Mouse (Mus musculus): Measurements from ENCODE around the gene Nfkbil1. TPM values are rescaled to one million over a fixed set of nuclear protein-coding genes. Genes with fewer than 3 reads are reported as not detected.
A peak's percentile ranks its signal among the peaks of the same experiment; 100 is the strongest.

Nfkbil1 gene
- polyA plus RNA-seq, 1 experiment from 2014 or later: 11.6 TPM

Small RNAs within 50 kb of the gene (microRNA-seq; reads per million reads assigned to microRNA genes)
- not detected for gene Mir6973a
- gene Mir6974: not detected
- 1.6 reads per million, percentile 3 among the genes with 10 or more reads in this experiment for gene Mir6975
- gene Mir8094: not detected

Other genes with a start within 250 kb of the Nfkbil1 start
- gene Vars, start 234.8 kb downstream of the Nfkbil1 start, polyA plus RNA-seq (2015; fragmentation: Nextera tagmentation; extraction: Ambion mirVana): 132 and 137 TPM in 2 replicates
- 0.21 and 0.31 TPM in 2 replicates for gene Vwa7, start 219.2 kb downstream of the Nfkbil1 start, polyA plus RNA-seq (2015; fragmentation: Nextera tagmentation; extraction: Ambion mirVana)
- gene Sapcd1, start 207.8 kb downstream of the Nfkbil1 start, polyA plus RNA-seq (2015; fragmentation: Nextera tagmentation; extraction: Ambion mirVana): 5.7 and 7.1 TPM in 2 replicates
- gene Msh5, start 189.0 kb downstream of the Nfkbil1 start, polyA plus RNA-seq (2015; fragmentation: Nextera tagmentation; extraction: Ambion mirVana): 4.5 and 6.9 TPM in 2 replicates
- 341 and 345 TPM in 2 replicates for gene Clic1, start 185.8 kb downstream of the Nfkbil1 start, polyA plus RNA-seq (2015; fragmentation: Nextera tagmentation; extraction: Ambion mirVana)
- gene Ddah2, start 176.8 kb downstream of the Nfkbil1 start, polyA plus RNA-seq (2015; fragmentation: Nextera tagmentation; extraction: Ambion mirVana): 375 and 376 TPM in 2 replicates
- not detected in 2 replicates for gene Ly6g6c, start 170.4 kb downstream of the Nfkbil1 start, polyA plus RNA-seq (2015; fragmentation: Nextera tagmentation; extraction: Ambion mirVana)
- gene Mpig6b, start 169.6 kb downstream of the Nfkbil1 start, polyA plus RNA-seq (2015; fragmentation: Nextera tagmentation; extraction: Ambion mirVana): 0.49 and 0.52 TPM in 2 replicates
- gene Ly6g6e, start 158.9 kb downstream of the Nfkbil1 start, polyA plus RNA-seq (2015; fragmentation: Nextera tagmentation; extraction: Ambion mirVana): 1.1 and 2.0 TPM in 2 replicates
- gene Ly6g6d, start 157.7 kb downstream of the Nfkbil1 start, polyA plus RNA-seq (2015; fragmentation: Nextera tagmentation; extraction: Ambion mirVana): 4.4 and 4.6 TPM in 2 replicates
- 0.26 TPM in 1 of 2 replicates, not detected in the other for gene Ly6g6f, start 150.2 kb downstream of the Nfkbil1 start, polyA plus RNA-seq (2015; fragmentation: Nextera tagmentation; extraction: Ambion mirVana)
- gene Abhd16a, start 146.5 kb downstream of the Nfkbil1 start, polyA plus RNA-seq (2015; fragmentation: Nextera tagmentation; extraction: Ambion mirVana): 115 and 118 TPM in 2 replicates
- not detected in 2 replicates for gene Ly6g5c, start 127.5 kb downstream of the Nfkbil1 start, polyA plus RNA-seq (2015; fragmentation: Nextera tagmentation; extraction: Ambion mirVana)
- 0.89 and 1.5 TPM in 2 replicates for gene Ly6g5b, start 120.4 kb downstream of the Nfkbil1 start, polyA plus RNA-seq (2015; fragmentation: Nextera tagmentation; extraction: Ambion mirVana)
- 22.3 and 23.7 TPM in 2 replicates for gene Gpank1, start 114.3 kb downstream of the Nfkbil1 start, polyA plus RNA-seq (2015; fragmentation: Nextera tagmentation; extraction: Ambion mirVana)
- 293 and 308 TPM in 2 replicates for gene Csnk2b, start 113.7 kb downstream of the Nfkbil1 start, polyA plus RNA-seq (2015; fragmentation: Nextera tagmentation; extraction: Ambion mirVana)
- gene D17H6S53E, start 109.4 kb downstream of the Nfkbil1 start, polyA plus RNA-seq (2015; fragmentation: Nextera tagmentation; extraction: Ambion mirVana): 8.5 and 12.0 TPM in 2 replicates
- 22.2 and 27.5 TPM in 2 replicates for gene Apom, start 103.7 kb downstream of the Nfkbil1 start, polyA plus RNA-seq (2015; fragmentation: Nextera tagmentation; extraction: Ambion mirVana)
- gene Bag6, start 100.6 kb downstream of the Nfkbil1 start, polyA plus RNA-seq (2015; fragmentation: Nextera tagmentation; extraction: Ambion mirVana): 56.4 TPM in 2 replicates
- gene Prrc2a, start 70.9 kb downstream of the Nfkbil1 start, polyA plus RNA-seq (2015; fragmentation: Nextera tagmentation; extraction: Ambion mirVana): 166 and 215 TPM in 2 replicates
- 8.3 and 9.2 TPM in 2 replicates for gene Aif1, start 59.7 kb downstream of the Nfkbil1 start, polyA plus RNA-seq (2015; fragmentation: Nextera tagmentation; extraction: Ambion mirVana)
- 10.7 and 12.8 TPM in 2 replicates for gene Lst1, start 47.4 kb downstream of the Nfkbil1 start, polyA plus RNA-seq (2015; fragmentation: Nextera tagmentation; extraction: Ambion mirVana)
- gene Ltb, start 41.4 kb downstream of the Nfkbil1 start, polyA plus RNA-seq (2015; fragmentation: Nextera tagmentation; extraction: Ambion mirVana): 0.66 and 1.2 TPM in 2 replicates
- gene Tnf, start 33.8 kb downstream of the Nfkbil1 start, polyA plus RNA-seq (2015; fragmentation: Nextera tagmentation; extraction: Ambion mirVana): 0.15 and 0.28 TPM in 2 replicates
- gene Lta, start 30.4 kb downstream of the Nfkbil1 start, polyA plus RNA-seq (2015; fragmentation: Nextera tagmentation; extraction: Ambion mirVana): 0.13 TPM in 1 of 2 replicates, not detected in the other
- gene Gm16181, start 15.0 kb downstream of the Nfkbil1 start, polyA plus RNA-seq (2015; fragmentation: Nextera tagmentation; extraction: Ambion mirVana): 0.56 and 0.62 TPM in 2 replicates
- gene Atp6v1g2, start 2.1 kb downstream of the Nfkbil1 start, polyA plus RNA-seq (2015; fragmentation: Nextera tagmentation; extraction: Ambion mirVana): 5.8 and 8.5 TPM in 2 replicates
- 553 and 556 TPM in 2 replicates for gene Ddx39b, start 6.0 kb upstream of the Nfkbil1 start, polyA plus RNA-seq (2015; fragmentation: Nextera tagmentation; extraction: Ambion mirVana)
- gene H2-D1, start 26.9 kb upstream of the Nfkbil1 start, polyA plus RNA-seq (2015; fragmentation: Nextera tagmentation; extraction: Ambion mirVana): 73.6 and 87.2 TPM in 2 replicates
- gene H2-Q1, start 84.6 kb upstream of the Nfkbil1 start, polyA plus RNA-seq (2015; fragmentation: Nextera tagmentation; extraction: Ambion mirVana): not detected in 2 replicates
- 0.42 and 0.82 TPM in 2 replicates for gene H2-Q2, start 106.5 kb upstream of the Nfkbil1 start, polyA plus RNA-seq (2015; fragmentation: Nextera tagmentation; extraction: Ambion mirVana)
- gene H2-Q4, start 143.8 kb upstream of the Nfkbil1 start, polyA plus RNA-seq (2015; fragmentation: Nextera tagmentation; extraction: Ambion mirVana): 4.3 and 4.4 TPM in 2 replicates
- 4.4 and 5.7 TPM in 2 replicates for gene H2-Q6, start 189.1 kb upstream of the Nfkbil1 start, polyA plus RNA-seq (2015; fragmentation: Nextera tagmentation; extraction: Ambion mirVana)
- gene H2-Q7, start 203.4 kb upstream of the Nfkbil1 start, polyA plus RNA-seq (2015; fragmentation: Nextera tagmentation; extraction: Ambion mirVana): 13.7 and 15.2 TPM in 2 replicates
- 1.4 and 1.6 TPM in 2 replicates for gene H2-Q10, start 234.3 kb upstream of the Nfkbil1 start, polyA plus RNA-seq (2015; fragmentation: Nextera tagmentation; extraction: Ambion mirVana)

All from kidney, embryonic 16.5 days (tissue).